Mouse (Mus musculus) right cerebral cortex, postnatal 36 days (tissue): ENCODE data around the gene Olfr1459.

ENCODE experiments used
- DNase-seq, 2 experiments: peaks; one replicate each; pipeline ENCODE4 v3.0.0; 2022; ENCODE audit warnings: low spot score in 2 of 2, mixed read lengths in 1 of 2

Olfr1459 gene

DNA sequence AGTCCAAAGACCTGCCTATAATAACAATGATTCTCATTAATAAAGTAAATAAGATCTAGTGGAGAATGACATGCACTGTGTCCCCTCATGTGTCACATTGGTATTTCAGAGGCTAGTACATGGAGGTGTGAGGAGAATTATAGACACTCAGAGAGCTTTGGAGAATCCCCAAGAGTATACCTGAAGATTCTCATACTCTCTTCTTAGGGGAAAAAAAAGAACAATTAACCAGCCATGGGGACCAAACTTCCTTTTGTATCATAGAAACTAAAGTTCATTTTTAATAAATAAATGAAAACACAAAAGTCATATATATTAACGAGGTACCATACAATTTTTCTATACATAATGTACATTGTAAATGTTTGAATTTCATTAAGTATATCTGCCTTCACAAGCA lies at the start of gene Olfr1459:
Olfr1459 (minus strand) TSS at position 101 of the 400 bp plus-strand sequence.
- DNase-seq: no peak

DNA sequence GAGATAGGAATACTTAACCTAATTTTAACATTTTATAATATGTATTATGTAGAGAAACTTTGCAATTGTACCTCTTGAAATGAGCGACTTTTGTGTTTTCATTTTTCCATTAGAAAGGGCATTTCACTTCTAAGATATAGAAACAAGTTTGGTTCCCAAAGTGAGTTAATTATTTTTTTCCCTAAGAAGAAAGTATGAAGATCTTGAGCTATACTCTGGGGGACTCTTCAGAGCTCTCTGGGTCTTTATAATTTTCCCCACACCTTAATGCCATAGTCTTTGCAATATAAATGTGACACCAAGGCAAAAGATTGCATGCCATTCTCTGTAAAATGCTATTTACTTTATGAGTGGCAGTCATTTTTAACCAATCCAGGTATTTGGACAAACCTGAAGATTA lies 36.1 kb upstream of the Olfr1459 start, which contains the start of gene Olfr1462:
Olfr1462 (plus strand) TSS at position 301 of the 400 bp plus-strand sequence.
- no peak for DNase-seq

GRCm38 (mm10) chr19:13162700-13163099 lies 13.4 kb upstream of the Olfr1459 start, which contains the start of gene Olfr1461:
Gene Olfr1461, plus strand, starts transcription at chr19:13163000.
- no peak for DNase-seq

DNA sequence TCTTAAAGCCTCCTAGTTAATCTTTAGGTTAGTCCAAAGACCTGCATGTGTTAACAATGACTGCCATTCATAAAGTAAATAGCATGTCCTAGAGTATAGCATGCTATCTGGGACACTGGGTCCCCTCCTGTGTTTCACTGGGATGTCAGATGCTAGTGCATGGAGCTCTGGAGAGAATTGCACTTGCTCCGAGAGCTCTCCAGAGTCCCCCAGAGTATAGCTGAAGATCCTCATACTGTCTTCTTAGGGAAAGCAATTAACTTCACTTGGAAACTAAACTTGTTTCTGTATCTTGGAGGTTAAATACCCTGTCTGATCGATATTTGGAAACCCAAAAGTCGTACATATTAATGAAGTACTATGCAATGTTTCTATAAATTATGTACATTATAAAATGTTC lies 42.7 kb downstream of the Olfr1459 start, which contains the start of gene Olfr1458:
Olfr1458 (minus strand) TSS at position 101 of the 400 bp plus-strand sequence.
- no peak for DNase-seq

- no peak for DNase-seq
These were observed 51.6 kb downstream of the Olfr1459 start, which contains the start of gene Olfr1457 for GRCm38 (mm10) chr19:13097791-13098190. Gene Olfr1457, minus strand, starts transcription at chr19:13097891.

GRCm38 (mm10) chr19:13093908-13094307 lies 55.4 kb downstream of the Olfr1459 start:
- no peak for DNase-seq
